Mouse (Mus musculus): ENCODE results near the gene Usp30. TPM values are rescaled to one million over a fixed set of nuclear protein-coding genes. Genes with fewer than 3 reads are reported as not detected.

Usp30 gene
- polyA plus RNA-seq, 1 experiment = 11.2 TPM

- Histone ChIP-seq H3K36me3 (ENCODE audit: control insufficient read depth, insufficient read depth) (no peaks in the 10 kb centered on the region), H3K27me3 (ENCODE audit: control insufficient read depth, insufficient read depth, insufficient read length) (peaks cover 12% of the 10 kb centered on the region), H3K4me3 (ENCODE audit: insufficient read depth, poor library complexity, severe bottlenecking) (no peak overlapping the region), H3K79me2 (ENCODE audit: control insufficient read depth, insufficient read depth) (no peaks in the 10 kb centered on the region), H3ac (ENCODE audit: control insufficient read depth, insufficient read length, low read depth) (no peak overlapping the region), H3K79me3 (ENCODE audit: low read depth) (no peaks in the 10 kb centered on the region)
- no peak for TF ChIP-seq FOSL1 (IDR thresholded peaks at IDR 0.05; ENCODE audit: insufficient read depth, low read length, poor library complexity, severe bottlenecking)
- TF ChIP-seq USF1 (IDR thresholded peaks at IDR 0.05; ENCODE audit: low read depth) = no peak
- TF ChIP-seq MYOG (IDR thresholded peaks at IDR 0.05; ENCODE audit: control insufficient read depth, extremely low read depth, insufficient read length) = no peak
- TF ChIP-seq CEBPB (IDR thresholded peaks at IDR 0.05; ENCODE audit: low read depth) = no peak
- TF ChIP-seq CTCF (IDR thresholded peaks at IDR 0.05; ENCODE audit: control insufficient read depth, insufficient read depth, insufficient read length) = no peak
- no peak for TF ChIP-seq MYOD1 (IDR thresholded peaks at IDR 0.05; ENCODE audit: control insufficient read depth, insufficient read length, low read depth)
- no peak for TF ChIP-seq MAX (IDR thresholded peaks at IDR 0.05)
Measured at GRCm38 (mm10) chr5:114157236-114157635, 92.0 kb downstream of the Usp30 start.

- Histone ChIP-seq H3K79me3 (ENCODE audit: low read depth) (no peaks in the 10 kb centered on the region), H3K27me3 (ENCODE audit: control insufficient read depth, insufficient read depth, insufficient read length) (peaks cover 3% of the 10 kb centered on the region), H3ac (ENCODE audit: control insufficient read depth, insufficient read length, low read depth) (no peak overlapping the region), H3K79me2 (ENCODE audit: control insufficient read depth, insufficient read depth) (no peaks in the 10 kb centered on the region), H3K4me3 (ENCODE audit: insufficient read depth, poor library complexity, severe bottlenecking) (no peak overlapping the region), H3K36me3 (ENCODE audit: control insufficient read depth, insufficient read depth) (no peaks in the 10 kb centered on the region)
- TF ChIP-seq MAX (IDR thresholded peaks at IDR 0.05) = no peak
- TF ChIP-seq FOSL1 (IDR thresholded peaks at IDR 0.05; ENCODE audit: insufficient read depth, low read length, poor library complexity, severe bottlenecking) = no peak
- TF ChIP-seq MYOD1 (IDR thresholded peaks at IDR 0.05; ENCODE audit: control insufficient read depth, insufficient read length, low read depth) = no peak
- TF ChIP-seq CTCF (IDR thresholded peaks at IDR 0.05; ENCODE audit: control insufficient read depth, insufficient read depth, insufficient read length) = no peak
- TF ChIP-seq CEBPB (IDR thresholded peaks at IDR 0.05; ENCODE audit: low read depth) = no peak
- TF ChIP-seq USF1 (IDR thresholded peaks at IDR 0.05; ENCODE audit: low read depth) = no peak
- TF ChIP-seq MYOG (IDR thresholded peaks at IDR 0.05; ENCODE audit: control insufficient read depth, extremely low read depth, insufficient read length) = no peak
Measured at GRCm38 (mm10) chr5:114161424-114161823, 96.2 kb downstream of the Usp30 start.

DNA sequence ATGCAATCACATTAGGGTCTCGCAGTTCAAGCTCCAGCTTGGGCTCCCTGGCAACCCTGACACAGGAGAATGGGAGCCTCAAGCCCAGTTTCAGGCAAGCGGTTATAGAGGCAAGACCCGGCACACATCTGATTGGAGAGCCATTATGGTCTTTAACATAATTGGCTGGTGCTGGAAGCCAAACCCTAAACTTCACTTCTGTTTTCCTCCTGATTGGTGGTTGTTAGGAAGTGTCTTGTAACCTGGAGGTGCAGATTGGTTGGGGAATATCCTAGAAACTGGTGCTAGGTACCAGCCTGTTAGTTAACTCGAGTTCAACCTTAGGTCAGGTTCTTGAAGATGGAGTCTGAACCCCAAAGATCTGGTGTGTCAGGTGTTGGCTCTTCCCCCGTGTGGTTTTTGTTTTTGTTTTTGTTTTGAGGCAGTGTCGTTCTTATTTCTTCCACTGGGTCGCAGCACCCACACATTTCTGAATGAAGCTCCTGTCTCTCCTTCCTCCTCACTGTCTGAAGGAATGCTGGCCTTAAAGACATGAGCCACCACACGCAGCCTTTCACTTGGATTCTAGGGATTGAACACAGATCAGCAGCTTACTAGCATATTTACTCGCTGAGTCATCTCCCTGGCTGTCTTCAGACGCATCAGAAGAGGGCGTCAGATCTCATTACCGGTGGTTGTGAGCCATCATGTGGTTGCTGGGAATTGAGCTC, 97.0 kb downstream of the Usp30 start:
- TF ChIP-seq MYOD1 (IDR thresholded peaks at IDR 0.05; ENCODE audit: control insufficient read depth, insufficient read length, low read depth) = no peak
- TF ChIP-seq CTCF (IDR thresholded peaks at IDR 0.05; ENCODE audit: control insufficient read depth, insufficient read depth, insufficient read length) = no peak
- no peak for TF ChIP-seq MAX (IDR thresholded peaks at IDR 0.05)
- TF ChIP-seq USF1 (IDR thresholded peaks at IDR 0.05; ENCODE audit: low read depth) = no peak
- TF ChIP-seq CEBPB (IDR thresholded peaks at IDR 0.05; ENCODE audit: low read depth) = no peak
- no peak for TF ChIP-seq MYOG (IDR thresholded peaks at IDR 0.05; ENCODE audit: control insufficient read depth, extremely low read depth, insufficient read length)
- TF ChIP-seq FOSL1 (IDR thresholded peaks at IDR 0.05; ENCODE audit: insufficient read depth, low read length, poor library complexity, severe bottlenecking) = no peak
- Histone ChIP-seq H3K27me3 (ENCODE audit: control insufficient read depth, insufficient read depth, insufficient read length) (peaks cover 7% of the 10 kb centered on the region), H3ac (ENCODE audit: control insufficient read depth, insufficient read length, low read depth) (no peak overlapping the region), H3K4me3 (ENCODE audit: insufficient read depth, poor library complexity, severe bottlenecking) (no peak overlapping the region), H3K79me2 (ENCODE audit: control insufficient read depth, insufficient read depth) (no peaks in the 10 kb centered on the region), H3K79me3 (ENCODE audit: low read depth) (no peaks in the 10 kb centered on the region), H3K36me3 (ENCODE audit: control insufficient read depth, insufficient read depth) (no peaks in the 10 kb centered on the region)

GRCm38 (mm10) chr5:114163117-114163696, 97.9 kb downstream of the Usp30 start:
- H3K27me3 ChIP-seq (ENCODE audit: control insufficient read depth, insufficient read depth, insufficient read length) = peaks cover 7% of the 10 kb centered on the region
- H3K79me3 ChIP-seq (ENCODE audit: low read depth) = no peaks in the 10 kb centered on the region
- no peak overlapping the region for H3K4me3 ChIP-seq (ENCODE audit: insufficient read depth, poor library complexity, severe bottlenecking)
- H3ac ChIP-seq (ENCODE audit: control insufficient read depth, insufficient read length, low read depth) = no peak overlapping the region
- no peaks in the 10 kb centered on the region for H3K79me2 ChIP-seq (ENCODE audit: control insufficient read depth, insufficient read depth)
- TF ChIP-seq FOSL1 (IDR thresholded peaks at IDR 0.05; ENCODE audit: insufficient read depth, low read length, poor library complexity, severe bottlenecking) (no peak), CTCF (IDR thresholded peaks at IDR 0.05; ENCODE audit: control insufficient read depth, insufficient read depth, insufficient read length) (no peak), MYOG (IDR thresholded peaks at IDR 0.05; ENCODE audit: control insufficient read depth, extremely low read depth, insufficient read length) (no peak), USF1 (IDR thresholded peaks at IDR 0.05; ENCODE audit: low read depth) (no peak), MYOD1 (IDR thresholded peaks at IDR 0.05; ENCODE audit: control insufficient read depth, insufficient read length, low read depth) (no peak), MAX (IDR thresholded peaks at IDR 0.05) (no peak)
- H3K36me3 ChIP-seq (ENCODE audit: control insufficient read depth, insufficient read depth) = no peaks in the 10 kb centered on the region

DNA sequence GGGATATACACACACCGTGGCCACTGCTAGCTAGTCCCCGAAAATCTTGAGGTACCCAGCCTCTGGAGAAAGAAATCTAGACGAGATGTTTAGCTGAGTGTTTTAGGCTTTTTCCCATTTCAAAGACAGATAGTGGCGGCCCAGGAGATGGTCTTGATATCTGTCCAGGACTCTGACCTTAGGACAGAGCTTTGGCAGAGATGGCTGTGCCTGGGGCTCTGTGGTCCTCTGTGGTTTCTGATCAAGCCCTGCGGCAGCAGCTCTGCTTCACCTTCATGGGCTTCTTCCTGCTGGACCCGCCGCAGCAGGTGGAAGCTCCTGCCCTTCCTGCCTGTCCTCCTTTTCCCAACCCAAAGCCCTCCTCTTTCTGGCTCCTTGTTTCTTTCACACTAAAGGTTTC, 105.1 kb downstream of the Usp30 start:
- no peaks in the 10 kb centered on the region for H3K79me3 ChIP-seq (ENCODE audit: low read depth)
- H3K27me3 ChIP-seq (ENCODE audit: control insufficient read depth, insufficient read depth, insufficient read length) = peaks cover 7% of the 10 kb centered on the region
- no peak for TF ChIP-seq MYOD1 (IDR thresholded peaks at IDR 0.05; ENCODE audit: control insufficient read depth, insufficient read length, low read depth)
- no peak for TF ChIP-seq MAX (IDR thresholded peaks at IDR 0.05)
- TF ChIP-seq CTCF (IDR thresholded peaks at IDR 0.05; ENCODE audit: control insufficient read depth, insufficient read depth, insufficient read length) = no peak
- no peak for TF ChIP-seq CEBPB (IDR thresholded peaks at IDR 0.05; ENCODE audit: low read depth)
- no peak overlapping the region for H3ac ChIP-seq (ENCODE audit: control insufficient read depth, insufficient read length, low read depth)
- H3K4me3 ChIP-seq (ENCODE audit: insufficient read depth, poor library complexity, severe bottlenecking) = no peak overlapping the region
- H3K36me3 ChIP-seq (ENCODE audit: control insufficient read depth, insufficient read depth) = no peaks in the 10 kb centered on the region
- no peaks in the 10 kb centered on the region for H3K79me2 ChIP-seq (ENCODE audit: control insufficient read depth, insufficient read depth)

All from C2C12 (cell line).